Mouse (Mus musculus) stomach, postnatal 0 days (tissue): ENCODE data around the gene Zcchc24.

ENCODE experiments used
- CTCF ChIP-seq: IDR thresholded peaks from 2 replicates; pipeline ENCODE4 v1.5.1; 2016; ENCODE audit warnings: antibody characterized with exemption, low read depth, mild to moderate bottlenecking, moderate library complexity
- EP300 ChIP-seq: optimal IDR thresholded peaks from 2 replicates; pipeline ENCODE3; 2016; ENCODE audit warnings: antibody characterized with exemption

- TF ChIP-seq CTCF (no peak), EP300 (no peak)
Measured at GRCm38 (mm10) chr14:25708917-25709316, 59.9 kb downstream of the Zcchc24 start.
